Mouse (Mus musculus): Measurements from ENCODE around the gene Axl. TPM values are rescaled to one million over a fixed set of nuclear protein-coding genes. Genes with fewer than 3 reads are reported as not detected.

Gene Axl
- polyA plus RNA-seq, 1 experiment from 2014 or later = 83.7 TPM

DNA sequence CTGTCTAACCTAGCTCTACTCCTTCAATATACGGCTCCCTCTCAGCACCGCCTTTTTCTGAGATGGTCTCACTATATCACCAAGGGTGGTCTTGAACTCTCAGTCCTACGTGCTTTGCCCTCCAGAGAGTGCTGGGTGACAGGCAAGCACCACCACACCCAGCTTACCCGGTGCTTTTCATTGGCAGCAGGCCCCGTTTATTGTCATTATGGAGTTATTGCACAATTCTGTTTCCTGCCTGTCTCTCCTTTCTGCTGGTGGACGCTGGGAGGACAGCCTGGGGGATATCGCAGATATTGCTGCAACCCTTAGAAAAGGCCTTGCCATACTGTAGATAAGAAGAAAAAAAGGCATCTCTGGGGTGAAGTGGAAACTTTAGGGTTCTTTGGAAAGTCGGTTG is 2.1 kb upstream of the Axl start:
- WGBS = 64% methylated on average over 8 of the region's 8 CpGs
- Histone ChIP-seq H3K27ac (no peak overlapping the region; the same call in 1 of the 2 replicates), H3K9ac (no peak overlapping the region), H3K9me3 (no peaks in the 10 kb centered on the region), H3K4me1 (peaks cover 19% of the 10 kb centered on the region), H3K4me3 (replicated peaks) (no peak overlapping the region), H3K27me3 (replicated peaks) (no peaks in the 10 kb centered on the region), H3K4me2 (no peak overlapping the region), H3K36me3 (no peaks in the 10 kb centered on the region)
- no peak for ATAC-seq (ENCODE audit: insufficient read depth, low FRiP score, low read depth)

DNA sequence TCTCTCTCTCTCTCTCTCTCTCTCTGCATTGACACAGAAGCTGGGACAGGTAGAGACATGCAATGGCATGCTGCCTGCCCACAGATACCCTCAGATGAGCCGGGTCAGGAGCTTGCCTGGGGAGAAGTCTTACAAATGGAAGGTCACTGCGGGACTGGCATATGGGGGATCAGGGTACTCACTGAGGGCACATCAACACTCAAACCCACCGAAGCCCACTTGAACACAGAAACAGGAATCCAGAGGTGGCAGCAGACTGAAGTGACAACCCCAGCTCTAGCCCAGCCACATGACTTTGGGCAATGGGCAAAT is 580 bp upstream of the Axl start:
- no peak for ATAC-seq (ENCODE audit: insufficient read depth, low FRiP score, low read depth)
- no peaks in the 10 kb centered on the region for H3K36me3 ChIP-seq
- 32% methylated on average over 3 of the region's 3 CpGs for WGBS
- peak overlapping the region; percentile 68; the same call in 1 of the 2 replicates for H3K27ac ChIP-seq
- H3K27me3 ChIP-seq (replicated peaks) = no peaks in the 10 kb centered on the region
- peaks cover 22% of the 10 kb centered on the region for H3K4me1 ChIP-seq
- peak overlapping the region; percentile 66 for H3K4me3 ChIP-seq (replicated peaks)
- no peaks in the 10 kb centered on the region for H3K9me3 ChIP-seq
- peak overlapping the region; percentile 83 for H3K4me2 ChIP-seq
- no peak overlapping the region for H3K9ac ChIP-seq

DNA sequence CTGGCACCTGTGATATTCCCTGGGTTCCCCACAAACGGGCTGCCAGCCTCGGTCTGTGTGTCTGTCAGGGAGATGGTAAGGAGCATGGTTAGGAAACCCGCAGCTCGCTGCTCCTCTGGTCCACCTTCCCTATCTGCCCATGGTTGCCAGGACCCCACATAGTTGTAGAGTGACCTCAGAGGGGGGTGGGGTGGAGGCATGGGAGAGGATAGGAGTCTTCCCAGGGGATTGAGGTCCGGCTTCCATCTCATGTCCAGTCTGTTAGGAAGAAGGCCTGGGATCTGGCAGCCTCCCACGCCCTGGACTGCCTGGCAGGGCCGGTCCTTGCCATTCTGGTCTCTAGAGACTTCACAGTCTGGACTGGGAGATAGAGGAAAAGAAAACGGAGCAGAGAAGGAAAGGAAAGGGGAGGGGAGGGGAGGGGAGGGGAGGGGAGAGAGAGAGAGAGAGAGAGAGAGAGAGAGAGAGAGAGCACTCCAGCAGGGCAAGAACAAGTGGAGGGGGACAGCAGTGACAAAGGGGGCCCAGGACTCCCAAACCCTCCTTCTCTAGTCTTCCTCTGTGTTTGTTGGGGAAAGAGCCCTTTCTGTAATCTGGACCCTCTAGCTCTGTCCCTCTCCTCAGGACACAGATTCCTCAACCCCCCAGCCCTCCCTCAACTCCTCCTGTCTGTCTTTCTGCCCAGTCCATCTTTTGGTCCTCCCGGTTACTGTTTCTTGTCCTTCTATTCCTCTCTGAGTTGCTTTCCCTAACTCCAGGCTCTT is 867 bp downstream of the Axl start:
- Histone ChIP-seq H3K9ac (peak overlapping the region; percentile 68; the same call in 1 of the 2 replicates), H3K36me3 (no peaks in the 10 kb centered on the region), H3K4me2 (peak overlapping the region; percentile 83), H3K9me3 (no peaks in the 10 kb centered on the region), H3K27me3 (replicated peaks) (no peaks in the 10 kb centered on the region), H3K4me3 (replicated peaks) (peak overlapping the region; percentile 66), H3K4me1 (peaks cover 22% of the 10 kb centered on the region), H3K27ac (peak overlapping the region; percentile 68)
- WGBS = 21% methylated on average over 9 of the region's 9 CpGs
- no peak for ATAC-seq (ENCODE audit: insufficient read depth, low FRiP score, low read depth)

DNA sequence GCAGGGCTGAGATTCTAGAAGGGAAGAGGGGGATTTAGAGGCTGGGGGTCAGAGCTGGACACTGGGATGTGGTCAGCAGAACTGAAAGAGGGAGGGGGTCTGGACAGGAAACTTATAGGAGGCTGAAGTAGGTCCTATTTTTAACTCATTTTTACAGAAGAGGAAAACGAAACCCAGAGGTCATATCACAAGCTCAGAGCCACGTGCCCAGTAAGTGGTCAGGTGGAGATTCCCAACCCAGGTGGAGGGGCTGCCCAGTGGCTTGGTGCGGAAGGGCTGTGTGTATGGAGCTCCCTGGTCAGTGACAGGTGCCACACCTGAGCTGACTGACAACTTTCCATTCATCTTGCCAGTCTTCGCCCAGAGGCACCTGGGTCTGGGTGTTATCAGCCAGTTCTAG is 1.5 kb downstream of the Axl start:
- WGBS = 71% methylated on average over 4 of the region's 4 CpGs
- Histone ChIP-seq H3K4me3 (replicated peaks) (peak overlapping the region; percentile 66), H3K27me3 (replicated peaks) (no peaks in the 10 kb centered on the region), H3K9me3 (no peaks in the 10 kb centered on the region), H3K36me3 (no peaks in the 10 kb centered on the region), H3K4me1 (peaks cover 27% of the 10 kb centered on the region), H3K27ac (no peak overlapping the region), H3K9ac (no peak overlapping the region), H3K4me2 (peak overlapping the region; percentile 83)
- no peak for ATAC-seq (ENCODE audit: insufficient read depth, low FRiP score, low read depth)

DNA sequence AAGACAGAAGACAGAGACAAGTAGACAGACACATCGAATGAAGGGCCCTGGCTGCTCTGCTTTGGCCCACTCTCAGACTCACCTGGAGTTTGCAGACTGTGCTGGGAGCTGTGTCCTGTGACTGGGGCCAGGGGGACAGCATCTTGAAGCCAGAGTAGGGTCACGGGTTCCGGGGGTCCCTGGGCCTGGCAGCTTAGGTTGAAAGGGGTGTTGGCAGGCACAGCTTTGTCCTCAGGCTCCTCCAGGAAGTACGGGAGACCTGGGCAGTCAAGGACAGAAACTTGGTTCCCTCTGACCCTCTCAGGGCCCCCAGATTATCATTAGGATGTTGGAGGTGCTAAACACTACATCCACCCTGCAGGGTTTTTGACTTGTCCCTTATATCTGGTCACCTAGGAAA is 2.8 kb downstream of the Axl start:
- no peaks in the 10 kb centered on the region for H3K36me3 ChIP-seq
- H3K9me3 ChIP-seq = no peaks in the 10 kb centered on the region
- no peaks in the 10 kb centered on the region for H3K27me3 ChIP-seq (replicated peaks)
- H3K4me2 ChIP-seq = no peak overlapping the region
- H3K4me1 ChIP-seq = peaks cover 39% of the 10 kb centered on the region
- ATAC-seq (ENCODE audit: insufficient read depth, low FRiP score, low read depth) = no peak
- H3K27ac ChIP-seq = no peak overlapping the region
- H3K4me3 ChIP-seq (replicated peaks) = no peak overlapping the region
- no peak overlapping the region for H3K9ac ChIP-seq
- 72% methylated on average over 4 of the region's 4 CpGs for WGBS

DNA sequence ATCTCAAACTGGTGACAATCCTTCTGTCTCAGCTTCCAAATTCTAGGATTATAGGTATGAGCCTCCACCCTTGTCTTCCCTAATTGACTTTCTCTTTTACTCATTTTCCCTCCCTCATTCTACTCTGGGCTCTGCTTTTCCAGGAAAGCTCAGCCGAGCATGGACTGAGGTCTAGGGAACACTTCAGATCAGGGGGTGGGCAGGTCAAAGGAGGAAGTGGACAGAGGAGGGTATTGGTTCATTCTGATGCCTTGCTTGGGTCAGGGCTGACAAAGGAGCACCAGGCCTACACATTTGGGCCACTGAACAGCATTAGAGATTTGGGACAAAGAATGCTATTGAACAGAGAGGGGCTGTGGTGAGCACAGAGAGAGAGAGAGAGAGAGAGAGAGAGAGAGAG is 3.7 kb downstream of the Axl start:
- Histone ChIP-seq H3K9ac (no peak overlapping the region), H3K4me2 (no peak overlapping the region), H3K4me1 (peaks cover 39% of the 10 kb centered on the region), H3K36me3 (no peaks in the 10 kb centered on the region; the same call in 1 of the 2 replicates), H3K27me3 (replicated peaks) (no peaks in the 10 kb centered on the region), H3K4me3 (replicated peaks) (no peak overlapping the region), H3K9me3 (no peaks in the 10 kb centered on the region), H3K27ac (no peak overlapping the region)
- no peak for ATAC-seq (ENCODE audit: insufficient read depth, low FRiP score, low read depth)
- 53% methylated on average over 1 of the region's 1 CpGs for WGBS

DNA sequence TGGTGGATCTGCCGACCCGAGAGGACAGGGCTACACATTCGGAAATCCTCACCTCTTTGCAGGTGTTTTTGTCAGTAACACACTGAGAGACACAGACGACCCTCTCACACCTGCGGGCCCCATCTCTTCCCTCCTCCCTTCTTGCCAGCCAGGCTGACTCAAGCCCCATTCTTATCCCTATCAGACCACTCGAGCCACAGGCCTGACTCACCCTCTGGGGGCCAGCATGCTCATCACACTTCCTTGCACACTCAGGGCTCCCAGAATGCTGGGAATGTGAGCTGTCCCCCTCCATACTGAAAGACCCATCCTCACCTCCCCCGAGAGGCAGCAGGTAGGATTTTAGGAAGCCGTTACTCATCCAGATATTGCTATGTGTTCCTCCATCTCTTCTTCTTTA is 4.8 kb downstream of the Axl start:
- Histone ChIP-seq H3K9ac (no peak overlapping the region), H3K4me3 (replicated peaks) (no peak overlapping the region), H3K36me3 (no peaks in the 10 kb centered on the region; the same call in 1 of the 2 replicates), H3K4me2 (no peak overlapping the region), H3K9me3 (no peaks in the 10 kb centered on the region), H3K27ac (no peak overlapping the region), H3K4me1 (peaks cover 34% of the 10 kb centered on the region), H3K27me3 (replicated peaks) (no peaks in the 10 kb centered on the region)
- WGBS = 66% methylated on average over 8 of the region's 8 CpGs
- no peak for ATAC-seq (ENCODE audit: insufficient read depth, low FRiP score, low read depth)

DNA sequence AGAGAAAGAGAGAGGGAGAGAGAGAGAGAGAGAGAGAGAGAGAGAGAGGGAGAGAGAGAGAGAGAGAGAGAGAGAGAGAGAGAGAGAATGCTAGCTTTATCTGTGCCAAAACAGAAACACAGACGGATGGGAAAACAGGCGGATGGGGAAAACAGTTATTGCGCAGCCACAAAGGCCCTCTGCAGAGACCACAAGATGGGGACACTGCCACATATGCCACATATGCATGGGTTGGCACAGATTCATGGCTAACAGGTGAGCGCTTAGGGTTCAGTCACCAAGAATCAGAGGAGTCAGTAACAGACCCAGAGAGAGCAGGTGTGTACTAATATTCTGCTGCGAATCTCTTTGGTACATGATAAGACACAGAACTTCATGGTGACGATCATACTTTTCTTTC is 5.8 kb downstream of the Axl start:
- peaks cover 8% of the 10 kb centered on the region for H3K36me3 ChIP-seq
- no peaks in the 10 kb centered on the region for H3K27me3 ChIP-seq (replicated peaks)
- H3K9ac ChIP-seq = no peak overlapping the region
- no peak overlapping the region for H3K4me3 ChIP-seq (replicated peaks)
- peaks cover 34% of the 10 kb centered on the region for H3K4me1 ChIP-seq
- no peaks in the 10 kb centered on the region for H3K9me3 ChIP-seq
- H3K4me2 ChIP-seq = no peak overlapping the region
- 67% methylated on average over 6 of the region's 6 CpGs for WGBS
- peak overlapping the region; percentile 83 for H3K27ac ChIP-seq
- ATAC-seq (ENCODE audit: insufficient read depth, low FRiP score, low read depth) = no peak

DNA sequence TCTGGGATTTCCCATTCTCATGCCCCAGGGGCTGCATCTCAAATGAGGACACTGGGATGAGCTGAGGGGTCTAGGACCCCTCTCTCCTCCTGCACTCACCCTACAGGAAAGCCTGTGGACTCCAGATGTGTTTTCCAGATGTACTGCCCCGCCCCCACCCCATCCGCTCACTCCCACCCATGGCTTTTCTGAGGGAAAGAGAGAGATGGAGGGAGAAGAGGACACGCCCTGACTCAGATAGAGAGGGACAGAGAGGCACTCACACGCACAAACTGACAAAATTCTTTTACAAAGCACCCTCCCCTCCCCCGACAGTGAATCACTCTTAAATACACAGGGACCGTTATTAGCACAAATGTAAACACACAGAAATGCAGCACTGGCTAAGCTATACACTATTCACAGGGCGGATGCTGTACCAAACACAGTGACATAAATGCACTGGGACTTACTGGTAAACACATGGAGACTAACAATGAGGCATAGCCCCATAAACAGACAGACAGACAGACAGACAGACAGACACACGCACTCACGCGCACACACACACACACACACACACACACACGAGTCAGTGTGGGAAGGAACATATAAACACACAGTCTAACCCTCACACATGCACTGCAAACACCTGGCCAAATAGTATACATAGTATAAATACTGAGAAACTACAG is 6.4 kb downstream of the Axl start:
- 27% methylated on average over 11 of the region's 11 CpGs for WGBS
- ATAC-seq (ENCODE audit: insufficient read depth, low FRiP score, low read depth) = peak; percentile 45; the same call in 1 of the 2 replicates
- no peak overlapping the region for H3K9ac ChIP-seq

DNA sequence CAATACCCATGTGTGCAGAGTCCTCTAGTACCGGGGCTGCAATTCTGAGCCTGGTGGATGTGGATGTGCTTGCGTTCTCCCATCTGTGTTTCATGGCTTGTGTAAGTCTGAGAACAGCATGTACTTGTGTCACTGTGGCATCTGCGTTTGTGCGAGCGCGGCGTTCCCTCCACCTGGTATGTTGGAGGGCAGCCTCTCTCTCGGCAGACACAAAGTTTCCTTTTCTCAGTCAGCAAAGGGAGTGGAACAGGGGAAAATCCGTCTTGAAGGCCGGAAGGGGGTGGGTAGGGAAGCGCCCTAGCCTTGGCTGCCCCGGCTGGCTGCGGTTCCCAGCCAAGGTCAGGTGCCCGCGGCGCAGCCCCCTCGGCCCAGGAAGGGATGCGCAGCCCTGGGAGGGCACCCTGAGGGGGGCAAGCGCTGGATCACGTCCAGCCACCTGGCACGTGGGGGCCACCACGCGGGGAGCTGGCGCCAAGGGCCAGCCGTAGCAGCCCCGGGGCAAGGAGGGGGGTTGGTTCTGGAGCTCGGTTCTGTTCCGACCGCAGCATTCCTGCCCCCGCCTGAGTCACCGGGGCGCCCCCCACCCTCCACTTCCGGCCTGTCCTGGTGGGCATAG is 7.1 kb downstream of the Axl start:
- Histone ChIP-seq H3K4me3 (replicated peaks) (peak overlapping the region; percentile 31), H3K27ac (peak overlapping the region; percentile 83), H3K9me3 (no peaks in the 10 kb centered on the region), H3K9ac (no peak overlapping the region), H3K4me1 (peaks cover 24% of the 10 kb centered on the region), H3K4me2 (peak overlapping the region; percentile 70), H3K27me3 (replicated peaks) (no peaks in the 10 kb centered on the region), H3K36me3 (peaks cover 12% of the 10 kb centered on the region)
- ATAC-seq (ENCODE audit: insufficient read depth, low FRiP score, low read depth) = peak; percentile 33; the same call in 1 of the 2 replicates
- WGBS = 10% methylated on average over 33 of the region's 33 CpGs

More for the DNA sequence above, 6.4 kb downstream of the Axl start:
- Histone ChIP-seq H3K9me3 (no peaks in the 10 kb centered on the region), H3K27me3 (replicated peaks) (no peaks in the 10 kb centered on the region), H3K4me1 (peaks cover 28% of the 10 kb centered on the region), H3K27ac (peak overlapping the region; percentile 83), H3K4me2 (peak overlapping the region; percentile 70), H3K4me3 (replicated peaks) (peak overlapping the region; percentile 31), H3K36me3 (peaks cover 12% of the 10 kb centered on the region)

DNA sequence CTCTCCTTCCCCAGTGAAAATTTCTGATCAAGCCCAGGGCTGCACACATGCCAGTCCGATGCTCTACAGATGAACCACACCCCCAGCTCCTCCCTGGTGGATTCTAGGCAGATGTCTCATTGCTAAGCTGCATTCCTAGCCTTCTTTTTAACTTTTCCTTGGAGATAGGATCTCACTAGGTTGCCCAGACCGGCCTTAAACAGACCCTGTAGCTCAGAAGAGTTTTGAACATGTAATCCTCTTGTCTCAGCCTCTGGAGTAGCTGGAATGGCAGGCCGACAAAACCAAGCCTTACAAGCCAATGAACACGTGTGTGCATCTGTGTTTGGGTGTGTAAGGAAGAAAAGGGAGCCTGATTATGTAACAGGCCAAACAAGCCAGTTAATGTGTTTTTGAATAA is 7.8 kb downstream of the Axl start:
- Histone ChIP-seq H3K4me2 (no peak overlapping the region), H3K36me3 (peaks cover 12% of the 10 kb centered on the region), H3K27ac (no peak overlapping the region; the same call in 1 of the 2 replicates), H3K4me3 (replicated peaks) (no peak overlapping the region), H3K9me3 (no peaks in the 10 kb centered on the region), H3K27me3 (replicated peaks) (no peaks in the 10 kb centered on the region), H3K4me1 (peaks cover 23% of the 10 kb centered on the region), H3K9ac (no peak overlapping the region)
- ATAC-seq (ENCODE audit: insufficient read depth, low FRiP score, low read depth) = no peak
- 45% methylated on average over 4 of the region's 4 CpGs for WGBS

DNA sequence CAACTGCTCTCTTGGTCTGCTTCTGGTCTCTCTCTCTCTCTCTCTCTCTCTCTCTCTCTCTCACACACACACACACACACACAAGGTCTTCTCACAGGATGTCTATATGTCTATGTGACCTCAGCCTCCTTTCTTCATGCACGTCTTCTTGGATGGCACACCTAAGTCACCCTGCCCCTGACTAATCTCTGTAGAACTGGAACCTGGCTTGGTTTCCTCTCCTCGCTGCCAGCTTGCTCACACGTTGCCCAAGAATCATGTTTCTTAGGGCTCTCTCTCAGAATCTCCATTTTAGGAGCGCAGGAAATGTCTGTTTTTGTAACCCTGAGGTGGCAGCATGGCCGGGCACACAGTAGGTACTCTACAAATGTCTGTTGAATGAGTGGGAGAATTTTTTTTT is 8.5 kb downstream of the Axl start:
- no peak overlapping the region for H3K27ac ChIP-seq
- H3K27me3 ChIP-seq (replicated peaks) = no peaks in the 10 kb centered on the region
- H3K9me3 ChIP-seq = no peaks in the 10 kb centered on the region
- H3K9ac ChIP-seq = no peak overlapping the region
- no peak for ATAC-seq (ENCODE audit: insufficient read depth, low FRiP score, low read depth)
- H3K4me3 ChIP-seq (replicated peaks) = no peak overlapping the region
- H3K4me1 ChIP-seq = peaks cover 22% of the 10 kb centered on the region
- H3K4me2 ChIP-seq = no peak overlapping the region
- H3K36me3 ChIP-seq = peaks cover 12% of the 10 kb centered on the region
- WGBS = 89% methylated on average over 5 of the region's 5 CpGs
